Mouse (Mus musculus) mesoderm, embryonic 11.5 days (tissue): Measurements from ENCODE around the gene 4931414P19Rik.

ENCODE experiments used
- DNase-seq: peaks from one replicate; pipeline ENCODE4 v3.0.0-alpha.2; 2012; ENCODE audit warnings: low read depth, low spot score

Gene 4931414P19Rik

GRCm38 (mm10) chr14:54544703-54545102, 61.1 kb downstream of the 4931414P19Rik start:
- no peak for DNase-seq

GRCm38 (mm10) chr14:54540771-54541170, 65.0 kb downstream of the 4931414P19Rik start:
- DNase-seq: no peak

GRCm38 (mm10) chr14:54538580-54538979, 67.2 kb downstream of the 4931414P19Rik start:
- DNase-seq: no peak
